ENCODE assay signal across 12 mouse cellular contexts in genomic region chr9:45203797-45204410, GRCm38 (mm10). TPM values are rescaled to one million over a fixed set of nuclear protein-coding genes. Genes with fewer than 3 reads are reported as not detected.
DNase-seq lines count a peak whose midpoint lies in the region; ATAC-seq and TF ChIP-seq lines count a peak whose summit lies in the region.
"Had no signal": no experiment of that assay in that cellular context is flagged by ENCODE, and none has a peak within 500 bp of the region (broad histone marks: within the 10 kb centered on the region; RNA-seq: fewer than 3 reads in every experiment).

TSS of gene Tmprss4 (minus strand) at chr9:45204092.

- H3K36me3 ChIP-seq in intestine, embryonic 14.5 days (ENCODE audit: control insufficient read depth, insufficient read depth, low read length): no peaks in the 10 kb centered on the region
- H3K36me3 ChIP-seq in lung, embryonic 14.5 days (ENCODE audit: insufficient read depth): no peaks in the 10 kb centered on the region
- no peaks in the 10 kb centered on the region for H3K36me3 ChIP-seq in stomach, postnatal 0 days (ENCODE audit: control insufficient read depth, insufficient read depth, low read length)
- no peaks in the 10 kb centered on the region for H3K36me3 ChIP-seq in hindbrain, postnatal 0 days (ENCODE audit: insufficient read depth, low read length)
- H3K36me3 ChIP-seq: heart, embryonic 13.5 days had no signal

- H3K4me3 ChIP-seq in intestine, embryonic 14.5 days (ENCODE audit: low read depth, low read length): 0 out of 2 replicates have a peak within 1 kb of the TSS, but pooled peaks have one; percentile 10
- H3K4me3 ChIP-seq in lung, embryonic 14.5 days (ENCODE audit: low read depth, low read length): no peak within 1 kb of the TSS
- peak within 1 kb of the TSS; percentile 18 for H3K4me3 ChIP-seq in stomach, postnatal 0 days (ENCODE audit: low read depth, low read length)
- H3K4me3 ChIP-seq in hindbrain, postnatal 0 days (ENCODE audit: low read length): no peak within 1 kb of the TSS
- H3K4me3 ChIP-seq: heart, embryonic 13.5 days; left cerebral cortex, adult 2 months had no signal

- intact Hi-C loops in left cerebral cortex, postnatal 10 days (cut with DNase I): no loop called here

- no peak for TF ChIP-seq CTCF in lung, embryonic 14.5 days (IDR thresholded peaks at IDR 0.05; ENCODE audit: low read depth)
- TF ChIP-seq CTCF in stomach, postnatal 0 days (IDR thresholded peaks at IDR 0.05; ENCODE audit: low read depth): no peak
- no peak for TF ChIP-seq CTCF in hindbrain, postnatal 0 days (IDR thresholded peaks at IDR 0.05; ENCODE audit: low read depth)

- peak within 1 kb of the TSS; percentile 30 for H3K4me2 ChIP-seq in intestine, embryonic 14.5 days (ENCODE audit: low read length)
- no peak within 1 kb of the TSS for H3K4me2 ChIP-seq in lung, embryonic 14.5 days
- H3K4me2 ChIP-seq in stomach, postnatal 0 days (replicated peaks; ENCODE audit: low read depth): peak within 1 kb of the TSS; percentile 45
- H3K4me2 ChIP-seq in hindbrain, postnatal 0 days (ENCODE audit: low read depth, low read length): no peak within 1 kb of the TSS
- H3K4me2 ChIP-seq: heart, embryonic 13.5 days; hindbrain, embryonic 14.5 days had no signal

- peak; percentile 32 to 56 for DNase-seq in urinary bladder, postnatal 36 days (ENCODE audit: low spot score in 2 of 2)
- DNase-seq in urinary bladder, postnatal 10 days (ENCODE audit: low spot score): no peak
- DNase-seq in intestine, embryonic 14.5 days (ENCODE audit: low spot score): peak; percentile 58
- DNase-seq in lung, embryonic 14.5 days: peak; percentile 51
- peak; percentile 87 for DNase-seq in stomach, postnatal 0 days (ENCODE audit: low spot score)
- DNase-seq in hindbrain, postnatal 0 days (ENCODE audit: low spot score): no peak
- no peak for DNase-seq in right cerebral cortex, postnatal 25 days
- DNase-seq in left cerebral cortex, postnatal 10 days (ENCODE audit: extremely low spot score in 1 of 2, low spot score in 2 of 2): no peak

- 0 out of 2 replicates have a peak within 1 kb of the TSS, but pooled peaks have one; percentile 23 for H3K27ac ChIP-seq in intestine, embryonic 14.5 days (ENCODE audit: low read depth)
- no peak within 1 kb of the TSS for H3K27ac ChIP-seq in lung, embryonic 14.5 days (ENCODE audit: low read depth)
- H3K27ac ChIP-seq in stomach, postnatal 0 days (replicated peaks): peak within 1 kb of the TSS; percentile 76
- no peak within 1 kb of the TSS for H3K27ac ChIP-seq in hindbrain, postnatal 0 days
- H3K27ac ChIP-seq: heart, embryonic 13.5 days; hindbrain, embryonic 14.5 days; left cerebral cortex, adult 2 months had no signal

- H3K9ac ChIP-seq in intestine, embryonic 14.5 days (ENCODE audit: low read length): no peak within 1 kb of the TSS
- H3K9ac ChIP-seq in lung, embryonic 14.5 days: no peak within 1 kb of the TSS
- H3K9ac ChIP-seq in stomach, postnatal 0 days (ENCODE audit: low read length): no peak within 1 kb of the TSS; the same call in 1 of the 2 replicates
- H3K9ac ChIP-seq in hindbrain, postnatal 0 days (replicated peaks; ENCODE audit: low read length): no peak within 1 kb of the TSS
- H3K9ac ChIP-seq: heart, embryonic 13.5 days; hindbrain, embryonic 14.5 days had no signal

- TF ChIP-seq EP300 in stomach, postnatal 0 days (optimal IDR thresholded peaks at IDR 0.05): no peak

- H3K4me1 ChIP-seq in intestine, embryonic 14.5 days (replicated peaks; ENCODE audit: control insufficient read depth, insufficient read depth, low read length): no peaks in the 10 kb centered on the region
- H3K4me1 ChIP-seq in lung, embryonic 14.5 days (ENCODE audit: insufficient read depth): no peaks in the 10 kb centered on the region
- H3K4me1 ChIP-seq in stomach, postnatal 0 days (replicated peaks; ENCODE audit: control insufficient read depth, insufficient read depth): no peaks in the 10 kb centered on the region
- no peaks in the 10 kb centered on the region for H3K4me1 ChIP-seq in hindbrain, postnatal 0 days (ENCODE audit: insufficient read depth, low read length)
- H3K4me1 ChIP-seq: heart, embryonic 13.5 days had no signal

- peak; percentile 90 for ATAC-seq in intestine, embryonic 14.5 days (replicated peaks; ENCODE audit: low FRiP score, low TSS enrichment, low read depth)
- peak; percentile 65; the same call in 1 of the 2 replicates for ATAC-seq in lung, embryonic 14.5 days (ENCODE audit: insufficient read depth)
- ATAC-seq in stomach, postnatal 0 days (ENCODE audit: low FRiP score, low TSS enrichment): peak; percentile 95
- ATAC-seq in hindbrain, postnatal 0 days: no peak

- no peaks in the 10 kb centered on the region for H3K9me3 ChIP-seq in intestine, embryonic 14.5 days (ENCODE audit: control insufficient read depth, low read length)
- H3K9me3 ChIP-seq in lung, embryonic 14.5 days (ENCODE audit: low read depth, low read length): no peaks in the 10 kb centered on the region
- no peaks in the 10 kb centered on the region for H3K9me3 ChIP-seq in stomach, postnatal 0 days (ENCODE audit: control insufficient read depth, low read length)
- H3K9me3 ChIP-seq in hindbrain, postnatal 0 days (ENCODE audit: low read length): no peaks in the 10 kb centered on the region
- H3K9me3 ChIP-seq: heart, embryonic 13.5 days had no signal

- WGBS in intestine, embryonic 14.5 days: 65% methylated on average over 8 of the region's 8 CpGs
- WGBS in lung, embryonic 14.5 days: 60% methylated on average over 8 of the region's 8 CpGs
- 46% methylated on average over 8 of the region's 8 CpGs for WGBS in stomach, postnatal 0 days
- 80% methylated on average over 8 of the region's 8 CpGs for WGBS in hindbrain, postnatal 0 days

- no peaks in the 10 kb centered on the region for H3K27me3 ChIP-seq in intestine, embryonic 14.5 days (replicated peaks; ENCODE audit: control insufficient read depth, insufficient read depth, low read length)
- no peaks in the 10 kb centered on the region for H3K27me3 ChIP-seq in lung, embryonic 14.5 days (ENCODE audit: insufficient read depth, low read length)
- no peaks in the 10 kb centered on the region for H3K27me3 ChIP-seq in stomach, postnatal 0 days (ENCODE audit: control insufficient read depth, insufficient read depth, low read length)
- H3K27me3 ChIP-seq in hindbrain, postnatal 0 days (ENCODE audit: insufficient read depth, low read length): no peaks in the 10 kb centered on the region

RNA-seq across cellular contexts. Expression of gene Tmprss4, which starts in this region (rescaled TPM):
- polyA plus RNA-seq in intestine, embryonic 14.5 days (2014; fragmentation: Nextera tagmentation; extraction: Ambion mirVana): 22.3 and 23.2 TPM in 2 replicates
- 0.54 and 1.1 TPM in 2 replicates for polyA plus RNA-seq in lung, embryonic 14.5 days (2014; fragmentation: Nextera tagmentation; extraction: Ambion mirVana)
- 23.4 and 25.3 TPM in 2 replicates for polyA plus RNA-seq in stomach, postnatal 0 days (2015; fragmentation: Nextera tagmentation; extraction: Ambion mirVana)
- 1.1 TPM in 1 of 2 replicates, not detected in the other for total RNA-seq in hindbrain, postnatal 0 days (2014; rRNA removed)
- not detected in 2 replicates for polyA plus RNA-seq in hindbrain, postnatal 0 days (2015; fragmentation: Nextera tagmentation; extraction: Ambion mirVana)
- not detected for total RNA-seq in left cerebral cortex, postnatal 10 days (2021)
- total RNA-seq: left cerebral cortex, adult 2 months; monocyte, adult 5-6 weeks had no signal
- polyA plus RNA-seq: hindbrain, embryonic 14.5 days had no signal

Comparison
In these comparisons a context has a peak if more than half of its experiments do, and no peak if none do; other contexts are left out.
1. RNA of gene Tmprss4 (polyA plus RNA-seq): 23.4 to 25.3 TPM in stomach, postnatal 0 days and 22.3 to 23.2 TPM in intestine, embryonic 14.5 days; 0.54 to 1.1 TPM in lung, embryonic 14.5 days and not detected in hindbrain, postnatal 0 days; every median in the first group is over 10 times any median in the second.
2. DNase-seq: peak in urinary bladder, postnatal 36 days (2 of 2), intestine, embryonic 14.5 days (single experiment), lung, embryonic 14.5 days (single experiment) and stomach, postnatal 0 days (single experiment); none in urinary bladder, postnatal 10 days (single experiment), hindbrain, postnatal 0 days (single experiment), right cerebral cortex, postnatal 25 days (single experiment) and left cerebral cortex, postnatal 10 days (0 of 2).
3. H3K27ac ChIP-seq: peak in intestine, embryonic 14.5 days (single experiment) and stomach, postnatal 0 days (single experiment); none in lung, embryonic 14.5 days (single experiment) and hindbrain, postnatal 0 days (single experiment).
4. H3K4me2 ChIP-seq: peak in intestine, embryonic 14.5 days (single experiment) and stomach, postnatal 0 days (single experiment); none in lung, embryonic 14.5 days (single experiment) and hindbrain, postnatal 0 days (single experiment).
5. H3K4me3 ChIP-seq: peak in intestine, embryonic 14.5 days (single experiment) and stomach, postnatal 0 days (single experiment); none in lung, embryonic 14.5 days (single experiment) and hindbrain, postnatal 0 days (single experiment).